In genomic region chr5:22519708-22520107, GRCm38 (mm10) we compare ENCODE assay signal across 18 mouse cellular contexts.
"Had no signal": no experiment of that assay in that cellular context is flagged by ENCODE, and none has a peak within 500 bp of the region (broad histone marks: within the 10 kb centered on the region; RNA-seq: fewer than 3 reads in every experiment).

No protein-coding gene starts in this region.

- ATAC-seq: midbrain, embryonic 16.5 days had no signal

- DNase-seq: lung, adult 18-20 months; lung, embryonic 14.5 days; lung, postnatal 10 days; lung, postnatal 36 days; midbrain, embryonic 14.5 days; retina, postnatal 1 day; right cerebral cortex, adult 18-20 months; right cerebral cortex, postnatal 25 days; right cerebral cortex, postnatal 4 days; spleen, adult 18-20 months; thymus, adult 2 months; thymus, postnatal 25 days; thymus, postnatal 4 days had no signal

- H3K27me3 ChIP-seq: midbrain, embryonic 12.5 days; neural tube, embryonic 13.5 days; neural tube, embryonic 15.5 days; stomach, embryonic 15.5 days had no signal
